Mouse (Mus musculus) heart, postnatal 0 days (tissue): ENCODE results near the gene Rgs6.

Experiments
- CTCF ChIP-seq: IDR thresholded peaks from 2 replicates; pipeline ENCODE4 v1.5.1; 2016; ENCODE audit warnings: antibody characterized with exemption, control low read depth, low read depth
- EP300 ChIP-seq: IDR thresholded peaks from 2 replicates; pipeline ENCODE4 v1.6.1; 2016; ENCODE audit warnings: antibody characterized with exemption, low read depth

GRCm38 (mm10) chr12:82987661-82988060 is 399.6 kb downstream of the Rgs6 start:
- TF ChIP-seq CTCF (no peak), EP300 (no peak)
